Mouse (Mus musculus): Measurements from ENCODE around the gene Ckb.

GRCm38 (mm10) chr12:111669961-111670360 lies 2.2 kb downstream of the Ckb start:
- TF ChIP-seq CTCF (IDR thresholded peaks at IDR 0.05; ENCODE audit: control insufficient read depth, insufficient read depth, insufficient replicate concordance, low read depth, low read length) = no peak
- TF ChIP-seq POLR2A (IDR thresholded peaks at IDR 0.05; ENCODE audit: control insufficient read depth, low read depth, low read length) = no peak

Measured in testis, adult 2 months (tissue).